Mouse (Mus musculus): ENCODE measurements around the gene Cdc25a.

The Cdc25a gene

DNA sequence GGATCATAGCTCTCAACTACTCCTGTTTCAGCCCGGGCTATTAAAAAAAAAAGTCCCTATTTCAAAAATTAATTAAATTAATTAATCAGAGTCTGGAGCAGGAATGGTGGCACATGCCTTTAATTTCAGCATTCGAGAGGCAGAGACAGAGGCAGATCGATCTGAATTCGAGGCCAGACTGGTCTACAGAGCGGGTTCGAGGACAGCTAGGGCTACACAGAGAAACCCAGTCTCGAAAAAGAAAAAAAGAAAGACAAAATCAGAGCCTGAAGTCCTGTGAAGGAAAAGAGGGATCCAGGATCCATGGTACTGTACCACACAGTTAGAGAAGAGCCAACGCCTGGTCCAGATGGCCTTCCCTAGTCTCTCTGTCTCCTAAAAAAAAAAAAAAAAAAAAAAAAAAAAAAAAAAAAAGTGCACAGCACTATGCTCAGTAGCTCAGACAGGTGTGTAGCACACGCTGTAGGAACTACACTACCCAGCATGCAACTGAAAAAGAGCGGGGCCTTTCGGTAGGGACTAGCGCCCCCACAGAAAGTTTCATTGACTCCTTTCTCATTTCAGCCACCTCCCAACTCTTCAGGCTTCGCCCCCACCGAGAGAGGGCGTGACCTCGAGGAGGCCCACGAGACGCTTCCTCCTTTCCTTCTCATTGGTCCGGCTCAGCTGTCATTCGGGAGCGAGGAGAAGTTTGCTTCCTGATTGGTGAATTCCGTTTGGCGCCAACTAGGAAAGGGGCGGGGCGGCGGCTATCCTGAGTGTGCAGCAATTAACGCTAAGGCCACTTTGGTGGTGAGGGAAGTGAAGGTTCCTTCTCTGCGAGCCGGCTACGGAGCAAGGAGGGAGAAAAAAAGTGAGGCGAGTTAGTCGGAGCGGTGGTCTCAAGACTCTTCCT is at the start of gene Cdc25a:
TSS of gene Cdc25a (plus strand) at position 783 of the 895 bp plus-strand sequence.
- peak; percentile 98 for DNase-seq

GRCm38 (mm10) chr9:109825739-109826138 is 49.6 kb upstream of the Cdc25a start:
- no peak for DNase-seq

GRCm38 (mm10) chr9:109826181-109826580 is 49.2 kb upstream of the Cdc25a start:
- DNase-seq: no peak

- peak; percentile 90 for DNase-seq
These were observed 42.8 kb upstream of the Cdc25a start, which contains the start of gene Nme6 for GRCm38 (mm10) chr9:109832391-109833087. TSS of gene Nme6 (plus strand) at chr9:109832749.

GRCm38 (mm10) chr9:109833088-109833412 is 42.3 kb upstream of the Cdc25a start:
- no peak for DNase-seq

DNA sequence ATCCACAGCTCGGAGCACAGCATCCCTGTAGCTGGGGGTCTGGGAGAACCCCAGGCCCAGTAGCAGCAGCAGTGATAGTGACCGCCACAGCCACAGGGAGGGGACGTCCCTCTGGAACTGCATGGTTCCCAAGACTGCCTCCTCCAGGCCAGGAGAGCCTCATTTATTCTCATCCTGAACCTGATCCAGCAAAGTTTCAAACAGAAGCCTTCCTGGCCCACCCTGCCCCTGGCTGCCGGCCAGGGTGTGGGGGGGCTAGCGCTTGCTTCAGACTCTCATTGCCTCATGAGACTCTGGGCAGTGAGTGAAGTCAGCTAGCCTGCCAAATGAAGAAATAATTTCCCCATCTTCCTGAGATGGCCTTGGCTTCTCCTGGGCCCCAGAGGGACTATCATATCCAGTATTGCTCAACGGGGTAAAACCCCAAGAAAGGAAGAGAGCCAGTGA is 26.0 kb upstream of the Cdc25a start, which contains the start of gene Camp:
TSS of gene Camp (minus strand) at position 306 of the 447 bp plus-strand sequence.
- DNase-seq: no peak

DNA sequence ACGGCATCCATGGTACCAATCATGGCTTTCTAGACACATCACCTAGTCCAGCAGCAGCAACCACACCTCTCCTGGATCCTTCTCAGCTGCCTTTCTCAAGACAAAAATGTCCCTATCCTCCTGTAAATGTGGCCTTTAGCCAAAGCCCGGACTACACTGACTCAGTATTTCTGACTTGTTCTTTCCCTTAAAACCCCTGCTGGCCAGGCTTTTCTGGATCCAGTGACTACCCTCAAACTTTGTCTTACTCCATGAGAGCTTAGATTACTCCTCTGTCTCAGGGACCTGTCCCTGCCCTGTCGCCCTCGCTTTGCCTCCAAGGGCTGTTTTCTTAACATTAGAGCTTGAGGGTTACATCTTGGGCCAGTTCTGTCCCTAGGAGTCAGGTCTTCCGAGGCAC is 25.3 kb upstream of the Cdc25a start:
- DNase-seq: no peak

DNA sequence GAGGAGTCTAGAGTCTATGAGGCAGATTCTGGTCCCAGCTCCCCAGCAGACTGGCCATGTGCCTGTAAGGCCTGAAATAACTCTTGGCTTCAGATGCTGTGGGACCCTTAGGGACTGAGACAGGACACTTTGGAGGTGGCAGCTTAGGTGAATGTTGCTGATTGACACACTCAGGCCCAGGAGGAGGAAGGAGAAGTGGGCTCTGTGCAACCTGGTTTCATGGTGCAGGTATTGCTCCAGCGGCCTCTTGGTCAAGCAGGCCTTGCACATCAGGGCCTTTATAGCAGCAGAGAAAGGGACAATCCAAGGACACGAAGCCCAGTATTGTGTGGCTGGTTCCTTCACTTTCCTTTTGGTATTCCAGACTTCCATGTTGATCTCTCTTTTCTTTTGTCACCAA is 21.0 kb upstream of the Cdc25a start:
- no peak for DNase-seq

DNA sequence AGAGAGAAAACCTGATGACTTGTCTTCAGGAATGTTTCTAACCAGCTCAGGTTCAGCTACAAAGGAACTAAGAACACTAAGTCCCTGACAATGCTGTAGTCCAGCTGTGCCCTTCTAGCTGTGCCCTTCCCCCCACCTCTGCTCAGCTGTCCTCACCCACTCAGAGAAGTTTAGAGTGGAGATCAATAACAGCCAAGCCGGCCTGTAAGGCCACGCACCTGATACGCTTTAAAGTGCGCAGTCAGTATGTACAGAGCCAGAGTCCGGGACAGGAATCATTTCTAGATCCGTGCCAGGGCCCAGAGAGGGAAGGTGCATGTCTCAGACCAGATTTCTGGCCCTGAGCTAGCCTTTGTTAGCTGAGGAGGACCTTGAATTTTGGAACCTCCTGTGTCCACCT is 19.4 kb upstream of the Cdc25a start:
- DNase-seq: no peak

DNA sequence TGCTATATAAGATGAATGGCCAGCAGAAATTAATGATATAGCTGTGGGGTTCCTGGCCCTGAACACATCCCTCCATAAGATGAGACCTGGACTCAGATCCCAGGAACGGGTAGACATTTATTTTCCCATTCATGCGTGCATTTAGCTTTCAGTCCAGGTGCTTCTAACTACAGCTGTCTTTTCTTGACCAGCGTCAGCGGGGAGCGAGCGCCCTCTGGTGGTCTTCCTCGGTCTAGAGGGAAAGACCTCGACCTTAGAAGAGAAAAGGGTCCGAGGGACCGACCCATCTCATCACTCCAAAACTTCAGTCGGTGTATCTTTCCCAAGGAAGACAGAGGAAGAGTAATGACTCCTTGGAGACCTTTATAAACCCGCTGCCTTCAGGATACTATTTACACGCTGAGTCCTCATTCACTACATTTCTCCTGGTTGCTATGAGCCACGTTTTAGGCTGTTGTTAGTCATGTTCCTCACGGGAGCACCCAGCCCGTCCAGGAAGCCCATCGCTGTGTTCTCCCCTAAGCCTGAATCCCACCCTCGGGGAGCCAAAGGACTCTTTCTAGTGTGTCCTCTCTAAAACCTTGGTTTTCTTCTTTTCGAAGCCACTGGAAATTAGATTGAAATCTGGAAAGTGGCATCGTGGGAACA is 12.9 kb upstream of the Cdc25a start:
- peak; percentile 84 for DNase-seq

DNA sequence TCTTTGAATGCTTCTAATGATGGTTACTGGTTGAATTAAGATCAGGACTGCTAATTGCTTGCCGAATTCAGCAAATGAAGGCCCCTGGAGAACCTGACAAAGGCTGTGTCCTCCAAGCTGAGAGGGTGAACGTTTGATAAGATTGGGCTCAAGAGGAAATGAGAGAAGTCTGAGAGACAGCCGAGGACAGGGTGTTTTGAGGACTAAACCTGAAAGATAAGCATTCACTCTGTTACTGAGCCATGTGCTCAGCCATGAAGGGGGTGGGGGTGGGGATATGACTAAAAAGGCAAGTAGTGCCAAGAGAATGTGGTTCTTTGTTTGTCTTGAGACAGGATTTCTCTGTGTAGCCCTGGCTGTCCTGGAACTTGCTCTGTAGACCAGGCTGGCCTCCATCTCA is 12.3 kb upstream of the Cdc25a start:
- no peak for DNase-seq

- no peak for DNase-seq
These were observed 9.2 kb upstream of the Cdc25a start for GRCm38 (mm10) chr9:109866218-109866617.

DNA sequence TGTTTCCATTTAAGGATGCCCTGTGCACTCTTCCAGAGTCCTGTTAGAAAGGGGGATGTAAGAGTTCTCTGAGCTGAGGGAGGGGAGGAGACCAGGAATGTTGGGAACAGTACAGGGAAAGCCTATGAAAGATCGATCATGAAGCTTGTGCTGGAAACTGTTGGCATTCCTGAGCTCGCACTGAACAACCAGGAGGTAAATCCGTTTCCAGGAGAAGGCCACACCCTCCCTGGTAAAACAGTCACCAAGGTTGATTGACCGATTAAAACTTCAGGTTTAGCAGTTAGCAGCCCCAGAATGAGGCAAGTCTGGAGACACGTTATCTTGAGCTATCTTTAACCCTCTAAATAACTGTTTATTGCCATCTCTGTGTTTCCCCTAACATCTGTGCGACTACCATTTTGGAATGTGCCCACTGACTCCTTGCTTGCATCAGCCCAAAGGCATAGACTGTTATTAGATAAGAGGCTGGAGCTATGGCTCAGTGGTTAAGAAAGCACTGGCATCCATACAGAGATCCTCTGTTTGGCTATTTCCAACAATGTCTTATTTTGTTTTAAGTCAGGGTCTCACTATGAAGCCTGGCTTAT is 4.3 kb upstream of the Cdc25a start:
- DNase-seq: peak; percentile 50

GRCm38 (mm10) chr9:109875695-109876601 is 569 bp downstream of the Cdc25a start:
- no peak for DNase-seq

DNA sequence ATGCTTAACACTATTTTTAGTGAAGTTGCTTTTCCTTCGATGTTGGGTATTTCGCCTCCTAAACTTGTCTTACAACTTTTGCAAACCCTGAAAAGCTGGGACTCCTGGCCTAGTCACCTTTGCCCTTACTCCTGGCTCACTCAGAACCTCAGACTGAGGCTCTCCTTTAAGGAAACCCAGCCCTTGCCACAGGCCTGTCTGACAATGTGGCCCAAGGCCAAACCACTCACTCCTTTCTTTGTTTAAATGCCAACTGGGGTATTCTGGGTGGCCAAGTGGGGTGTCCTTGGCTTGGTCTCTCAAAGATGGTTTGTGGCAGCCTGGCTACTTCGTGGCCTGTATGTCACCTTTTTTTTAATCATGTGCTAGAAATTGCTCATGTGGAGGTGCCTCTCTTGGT is 1.4 kb downstream of the Cdc25a start:
- peak; percentile 31 for DNase-seq

DNA sequence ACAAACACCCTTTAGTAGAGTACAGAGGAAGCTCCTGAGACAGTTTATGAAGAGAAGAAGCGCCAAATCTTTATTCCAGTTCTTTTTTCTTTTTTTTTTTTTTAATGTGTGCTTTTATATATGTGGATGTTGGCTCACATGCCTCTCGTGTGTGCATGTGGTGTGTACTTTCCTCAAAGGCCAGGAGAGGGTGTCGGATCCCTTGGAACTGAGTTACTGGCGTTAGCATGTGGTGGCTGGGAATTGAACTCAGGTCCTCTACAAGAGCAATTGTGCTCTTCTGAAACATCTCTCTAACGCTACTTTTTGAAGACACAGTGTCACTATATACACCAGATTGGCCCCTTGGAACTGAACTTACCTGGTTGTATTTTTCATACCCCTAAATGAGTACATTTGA is 2.3 kb downstream of the Cdc25a start:
- DNase-seq: no peak

DNA sequence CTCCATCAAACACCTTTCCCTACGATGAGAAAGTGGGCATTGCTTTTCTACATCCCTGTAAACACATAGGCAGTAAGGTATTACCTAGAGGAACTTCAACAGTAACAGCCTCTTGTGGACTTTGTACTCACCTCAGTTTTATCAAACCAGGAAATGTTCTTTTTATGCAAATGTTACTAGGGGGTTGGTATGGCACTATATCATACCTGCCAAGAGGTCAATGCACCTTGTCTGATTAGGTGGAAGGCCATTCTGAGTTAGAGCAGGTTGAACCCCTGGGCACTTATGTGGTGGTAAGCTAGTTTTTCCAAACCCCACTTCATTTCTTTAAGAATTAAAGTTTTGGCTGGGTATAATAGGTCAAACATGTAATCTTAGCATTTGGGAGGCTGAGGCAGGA is 3.9 kb downstream of the Cdc25a start:
- DNase-seq: no peak

GRCm38 (mm10) chr9:109886259-109886658 is 10.9 kb downstream of the Cdc25a start:
- no peak for DNase-seq

DNA sequence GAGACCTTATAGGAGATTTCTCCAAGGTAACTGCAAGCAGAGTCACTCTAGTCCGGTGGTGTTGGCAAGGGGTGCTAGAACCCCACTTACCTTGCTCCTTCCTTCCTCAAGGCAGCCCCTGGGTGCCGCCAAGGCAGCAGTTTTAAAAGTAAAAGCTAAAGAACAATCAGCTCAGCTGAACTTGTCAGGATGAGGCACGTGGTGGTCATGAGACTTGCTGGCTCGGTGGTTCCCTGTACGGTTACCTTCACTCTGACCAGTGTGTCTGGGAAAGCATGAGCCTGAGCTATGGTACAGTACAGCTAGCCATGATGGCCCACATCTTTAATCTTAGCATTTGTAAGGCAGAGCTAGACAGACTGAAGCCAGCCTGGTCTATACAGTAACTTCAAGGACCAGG is 11.9 kb downstream of the Cdc25a start:
- DNase-seq: peak; percentile 44

- DNase-seq: no peak
These were observed 16.1 kb downstream of the Cdc25a start for GRCm38 (mm10) chr9:109891501-109891900.

GRCm38 (mm10) chr9:109892651-109893250 is 17.4 kb downstream of the Cdc25a start:
- peak; percentile 82 for DNase-seq
